Mouse (Mus musculus) erythroblast, adult 5-6 weeks (primary cell): ENCODE results near the gene Syngr1. TPM values are rescaled to one million over a fixed set of nuclear protein-coding genes. Genes with fewer than 3 reads are reported as not detected.

Source experiments
- ATAC-seq: replicated peaks from 2 replicates; pipeline ENCODE4 v1.8.0; 2016; ENCODE audit warnings: moderate number of reproducible peaks, mild to moderate bottlenecking, moderate TSS enrichment, inconsistent platforms; ENCODE audit not compliant: poor library complexity, low FRiP score, severe bottlenecking
- total RNA-seq, 2 experiments: library from RNA; stranded (forward) in 1 of 2; stranded (reverse) in 1 of 2; fragments of 150-400 nt in 1 of 2; fragments of 200-764, 138-1000 nt in 1 of 2; gene quantifications; 2 replicates each; pipeline versions ENCODE4 v1.2.3 to v1.2.4; 2015 to 2017; ENCODE audit warnings: low replicate concordance in 2 of 2

The Syngr1 gene
- total RNA-seq, 2 experiments from 2014 or later: 5.8 to 7.1 TPM

GRCm38 (mm10) chr15:80160726-80161125 is 69.6 kb downstream of the Syngr1 start:
- ATAC-seq: no peak

DNA sequence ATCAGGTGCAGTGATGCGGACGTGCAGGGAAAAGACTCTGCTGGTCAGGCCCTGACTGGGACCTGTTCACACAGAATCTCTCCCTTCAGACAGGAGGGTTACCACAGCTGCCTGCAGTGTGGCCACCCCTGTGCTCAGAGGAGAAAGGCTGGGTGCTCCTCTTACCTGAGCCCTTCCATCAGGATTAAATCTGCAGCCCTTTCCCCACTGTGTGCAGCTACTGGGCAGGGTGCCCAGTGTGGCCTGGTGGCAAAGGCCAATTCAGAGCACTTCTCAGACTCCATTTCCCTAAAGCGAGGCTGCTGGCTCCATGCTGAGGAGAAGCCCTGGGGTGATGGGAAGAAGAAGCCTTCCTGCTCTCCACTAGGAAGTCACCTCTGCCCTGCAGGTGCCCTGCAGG is 70.1 kb downstream of the Syngr1 start:
- no peak for ATAC-seq

GRCm38 (mm10) chr15:80162401-80162964 is 71.3 kb downstream of the Syngr1 start:
- ATAC-seq: no peak

DNA sequence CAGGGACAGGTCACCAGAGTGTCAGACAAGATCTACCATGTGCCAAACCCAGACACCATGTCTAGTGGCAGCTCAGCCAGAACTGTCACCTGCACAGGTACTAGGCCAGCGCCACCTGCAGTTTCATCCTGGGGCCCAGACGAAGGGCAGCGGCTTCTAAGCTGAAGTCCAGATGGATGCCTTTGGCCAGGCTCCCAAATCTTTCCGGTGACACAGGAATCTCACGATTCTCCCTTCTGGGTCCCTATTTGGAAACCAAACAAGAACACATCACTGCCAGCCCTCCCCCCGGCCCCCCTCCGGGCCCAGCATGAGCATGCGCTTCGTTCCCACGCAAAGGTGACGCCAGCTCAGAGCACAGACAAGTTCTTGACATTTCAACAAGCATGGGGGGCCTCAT is 72.1 kb downstream of the Syngr1 start:
- ATAC-seq: no peak

DNA sequence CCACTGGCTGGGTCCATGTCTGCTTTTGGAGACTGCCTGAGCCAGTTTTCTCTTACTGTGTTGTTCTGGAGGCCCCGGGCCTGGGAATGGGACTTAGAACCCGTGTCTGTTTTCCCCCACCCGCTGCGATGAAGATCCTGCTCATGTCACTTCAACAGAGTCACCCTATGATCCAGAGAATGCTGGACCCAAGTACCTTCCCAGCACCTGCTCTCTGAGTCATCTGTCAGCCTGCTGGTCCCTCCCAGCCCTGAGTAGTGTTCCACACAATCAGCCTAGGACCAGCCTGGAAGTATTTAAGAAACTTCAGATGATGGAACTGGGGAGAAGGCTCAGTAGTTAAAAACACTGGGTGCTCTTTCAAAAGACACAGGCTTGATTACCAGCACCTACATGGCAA is 72.6 kb downstream of the Syngr1 start:
- no peak for ATAC-seq

- ATAC-seq: no peak
Observed at GRCm38 (mm10) chr15:80165396-80165795, 74.3 kb downstream of the Syngr1 start.

Other genes with a start within 250 kb of the Syngr1 start
- gene Apobec3, start 199.7 kb upstream of the Syngr1 start, total RNA-seq (2015; ENCODE audit: low replicate concordance): 79.8 and 80.1 TPM in 2 replicates
- 73.5 and 75.2 TPM in 2 replicates for gene Apobec3, start 199.7 kb upstream of the Syngr1 start, total RNA-seq (2017; ENCODE audit: low replicate concordance)
- gene Cbx7, start 120.2 kb upstream of the Syngr1 start, total RNA-seq (2015; ENCODE audit: low replicate concordance): 2.1 and 6.9 TPM in 2 replicates
- gene Cbx7, start 120.2 kb upstream of the Syngr1 start, total RNA-seq (2017; ENCODE audit: low replicate concordance): 4.5 and 6.4 TPM in 2 replicates
- gene Pdgfb, start 76.4 kb upstream of the Syngr1 start, total RNA-seq (2015; ENCODE audit: low replicate concordance): not detected in 2 replicates
- gene Pdgfb, start 76.4 kb upstream of the Syngr1 start, total RNA-seq (2017; ENCODE audit: low replicate concordance): 0.42 and 0.94 TPM in 2 replicates
- 449 and 474 TPM in 2 replicates for gene Rpl3, start 534 bp downstream of the Syngr1 start, total RNA-seq (2015; ENCODE audit: low replicate concordance)
- gene Rpl3, start 534 bp downstream of the Syngr1 start, total RNA-seq (2017; ENCODE audit: low replicate concordance): 532 and 676 TPM in 2 replicates
- 0.58 and 10.9 TPM in 2 replicates for gene Tab1, start 41.8 kb downstream of the Syngr1 start, total RNA-seq (2015; ENCODE audit: low replicate concordance)
- gene Tab1, start 41.8 kb downstream of the Syngr1 start, total RNA-seq (2017; ENCODE audit: low replicate concordance): 6.5 and 13.5 TPM in 2 replicates
- not detected in 2 replicates for gene Mgat3, start 82.4 kb downstream of the Syngr1 start, total RNA-seq (2015; ENCODE audit: low replicate concordance)
- gene Mgat3, start 82.4 kb downstream of the Syngr1 start, total RNA-seq (2017; ENCODE audit: low replicate concordance): not detected in 2 replicates
- gene Mief1, start 142.7 kb downstream of the Syngr1 start, total RNA-seq (2015; ENCODE audit: low replicate concordance): 6.5 and 7.7 TPM in 2 replicates
- 17.8 and 18.8 TPM in 2 replicates for gene Mief1, start 142.7 kb downstream of the Syngr1 start, total RNA-seq (2017; ENCODE audit: low replicate concordance)
- not detected in 2 replicates for gene AC140267.1, start 144.5 kb downstream of the Syngr1 start, total RNA-seq (2015; ENCODE audit: low replicate concordance)
- not detected in 2 replicates for gene AC140267.1, start 144.5 kb downstream of the Syngr1 start, total RNA-seq (2017; ENCODE audit: low replicate concordance)
- gene Atf4, start 163.8 kb downstream of the Syngr1 start, total RNA-seq (2015; ENCODE audit: low replicate concordance): 86.3 and 108 TPM in 2 replicates
- 148 and 150 TPM in 2 replicates for gene Atf4, start 163.8 kb downstream of the Syngr1 start, total RNA-seq (2017; ENCODE audit: low replicate concordance)
- 15.4 and 16.5 TPM in 2 replicates for gene Rps19bp1, start 173.0 kb downstream of the Syngr1 start, total RNA-seq (2015; ENCODE audit: low replicate concordance)
- 5.0 and 10.1 TPM in 2 replicates for gene Rps19bp1, start 173.0 kb downstream of the Syngr1 start, total RNA-seq (2017; ENCODE audit: low replicate concordance)
- not detected in 2 replicates for gene Cacna1i, start 195.9 kb downstream of the Syngr1 start, total RNA-seq (2015; ENCODE audit: low replicate concordance)
- gene Cacna1i, start 195.9 kb downstream of the Syngr1 start, total RNA-seq (2017; ENCODE audit: low replicate concordance): not detected in 2 replicates